Mouse (Mus musculus) hematopoietic multipotent progenitor cell, adult 10-12 weeks (in vitro differentiated cells): ENCODE results near the gene Oaz1. TPM values are rescaled to one million over a fixed set of nuclear protein-coding genes. Genes with fewer than 3 reads are reported as not detected.

Source experiments
- polyA plus RNA-seq: library from polyadenylated mRNA; stranded (reverse); fragments of >175 nt; gene quantifications from 2 replicates; pipeline ENCODE4 v1.2.3, GENCODE M21; 2012; ENCODE audit warnings: low replicate concordance

Oaz1 gene
- 1,467 and 1,742 TPM in 2 replicates for polyA plus RNA-seq

GRCm38 (mm10) chr10:80826151-80827062, at the start of gene Oaz1:
Gene Oaz1, plus strand, starts transcription at chr10:80826656.

GRCm38 (mm10) chr10:80798150-80799006, 28.1 kb upstream of the Oaz1 start, which contains the start of the genes Sf3a2 and Plekhj1:
Gene Sf3a2, plus strand, starts transcription at chr10:80798198.
Gene Plekhj1, minus strand, starts transcription at chr10:80798626.

GRCm38 (mm10) chr10:80804916-80805315, 21.5 kb upstream of the Oaz1 start, which contains the start of gene Amh:
Gene Amh, plus strand, starts transcription at chr10:80805243.

GRCm38 (mm10) chr10:80813366-80813765, 13.1 kb upstream of the Oaz1 start, which contains the start of gene Jsrp1:
Gene Jsrp1, minus strand, starts transcription at chr10:80813498.

GRCm38 (mm10) chr10:80843931-80844547, 17.6 kb downstream of the Oaz1 start, which contains the start of gene Lingo3:
Gene Lingo3, minus strand, starts transcription at chr10:80844039.

GRCm38 (mm10) chr10:80854913-80855748, 28.7 kb downstream of the Oaz1 start, which contains the start of the genes Lsm7 and Sppl2b:
Gene Lsm7, minus strand, starts transcription at chr10:80855209.
Gene Sppl2b, plus strand, starts transcription at chr10:80855275.

GRCm38 (mm10) chr10:80871581-80871980, 45.1 kb downstream of the Oaz1 start, which contains the start of gene Tmprss9:
Gene Tmprss9, plus strand, starts transcription at chr10:80871848.

Other genes with a start within 250 kb of the Oaz1 start
- gene Klf16, start 249.3 kb upstream of the Oaz1 start, polyA plus RNA-seq: 68.0 and 118 TPM in 2 replicates
- gene Abhd17a, start 236.3 kb upstream of the Oaz1 start, polyA plus RNA-seq: 461 and 1,380 TPM in 2 replicates
- gene Scamp4, start 223.8 kb upstream of the Oaz1 start, polyA plus RNA-seq: 98.1 and 109 TPM in 2 replicates
- gene Adat3, start 223.8 kb upstream of the Oaz1 start, polyA plus RNA-seq: 14.8 and 42.0 TPM in 2 replicates
- gene Gm49322, start 220.6 kb upstream of the Oaz1 start, polyA plus RNA-seq: 0.94 and 4.2 TPM in 2 replicates
- gene Csnk1g2, start 203.8 kb upstream of the Oaz1 start, polyA plus RNA-seq: 480 and 641 TPM in 2 replicates
- 79.6 and 100 TPM in 2 replicates for gene Btbd2, start 169.6 kb upstream of the Oaz1 start, polyA plus RNA-seq
- gene Mknk2, start 148.5 kb upstream of the Oaz1 start, polyA plus RNA-seq: 710 and 986 TPM in 2 replicates
- gene Mob3a, start 124.7 kb upstream of the Oaz1 start, polyA plus RNA-seq: 101 and 135 TPM in 2 replicates
- 65.5 and 73.9 TPM in 2 replicates for gene Izumo4, start 124.5 kb upstream of the Oaz1 start, polyA plus RNA-seq
- 42.2 and 65.5 TPM in 2 replicates for gene Ap3d1, start 84.4 kb upstream of the Oaz1 start, polyA plus RNA-seq
- 80.4 and 136 TPM in 2 replicates for gene Dot1l, start 71.5 kb upstream of the Oaz1 start, polyA plus RNA-seq
- gene Sf3a2, start 28.5 kb upstream of the Oaz1 start, polyA plus RNA-seq: 321 and 932 TPM in 2 replicates
- gene Plekhj1, start 28.0 kb upstream of the Oaz1 start, polyA plus RNA-seq: 209 and 238 TPM in 2 replicates
- 1.1 and 3.0 TPM in 2 replicates for gene Amh, start 21.4 kb upstream of the Oaz1 start, polyA plus RNA-seq
- gene Jsrp1, start 13.2 kb upstream of the Oaz1 start, polyA plus RNA-seq: not detected in 2 replicates
- 0.04 TPM in 1 of 2 replicates, not detected in the other for gene Lingo3, start 17.4 kb downstream of the Oaz1 start, polyA plus RNA-seq
- gene Lsm7, start 28.6 kb downstream of the Oaz1 start, polyA plus RNA-seq: 51.6 and 117 TPM in 2 replicates
- gene Sppl2b, start 28.6 kb downstream of the Oaz1 start, polyA plus RNA-seq: 75.7 and 79.0 TPM in 2 replicates
- not detected in 2 replicates for gene Tmprss9, start 45.2 kb downstream of the Oaz1 start, polyA plus RNA-seq
- 115 and 162 TPM in 2 replicates for gene Timm13, start 74.3 kb downstream of the Oaz1 start, polyA plus RNA-seq
- gene Lmnb2, start 91.6 kb downstream of the Oaz1 start, polyA plus RNA-seq: 14.5 and 18.6 TPM in 2 replicates
- gene Gadd45b, start 103.4 kb downstream of the Oaz1 start, polyA plus RNA-seq: 32.8 and 53.4 TPM in 2 replicates
- gene Gng7, start 188.3 kb downstream of the Oaz1 start, polyA plus RNA-seq: 0.51 and 0.75 TPM in 2 replicates
- not detected in 2 replicates for gene Diras1, start 199.0 kb downstream of the Oaz1 start, polyA plus RNA-seq
- 20.4 and 23.3 TPM in 2 replicates for gene Slc39a3, start 210.8 kb downstream of the Oaz1 start, polyA plus RNA-seq
- 104 and 170 TPM in 2 replicates for gene Sgta, start 233.5 kb downstream of the Oaz1 start, polyA plus RNA-seq
- gene Thop1, start 243.4 kb downstream of the Oaz1 start, polyA plus RNA-seq: 20.3 and 22.9 TPM in 2 replicates